Mouse (Mus musculus) midbrain, postnatal 0 days (tissue): ENCODE measurements around the gene Tubal3. TPM values are rescaled to one million over a fixed set of nuclear protein-coding genes. Genes with fewer than 3 reads are reported as not detected.
A peak's percentile ranks its signal among the peaks of the same experiment; 100 is the strongest.

Source experiments
- ATAC-seq: fragments of 200-750 bp; cut with Nextera tagmentation; 2 replicates; pipeline ENCODE4 v1.8.0; 2017; ENCODE audit warnings: moderate number of reproducible peaks, mild to moderate bottlenecking, moderate TSS enrichment, moderate library complexity; ENCODE audit not compliant: low FRiP score
- DNase-seq: peaks from one replicate; pipeline ENCODE4 v3.0.0-alpha.2; 2015; ENCODE audit warnings: low spot score
- H3K27ac ChIP-seq: fragments of 300-500 bp; sonication (generic); 2 replicates; pipeline ENCODE4 v1.5.1; 2014; ENCODE audit warnings: low read depth, mild to moderate bottlenecking, low read length, mixed read lengths
- H3K27me3 ChIP-seq: fragments of 300-500 bp; sonication (generic); 2 replicates; pipeline ENCODE4 v1.6.1; 2014; ENCODE audit warnings: low read length, control low read depth, mixed read lengths; ENCODE audit not compliant: insufficient read depth
- H3K36me3 ChIP-seq: fragments of 300-500 bp; sonication (generic); 2 replicates; pipeline ENCODE4 v1.6.1; 2014; ENCODE audit warnings: low read length, control low read depth, mixed read lengths; ENCODE audit not compliant: insufficient read depth
- H3K4me1 ChIP-seq: fragments of 300-500 bp; sonication (generic); 2 replicates; pipeline ENCODE4 v1.6.1; 2014; ENCODE audit warnings: mild to moderate bottlenecking, control low read depth, antibody characterized with exemption, low read length, mixed read lengths; ENCODE audit not compliant: insufficient read depth
- H3K4me2 ChIP-seq: fragments of 300-500 bp; sonication (generic); 2 replicates; pipeline ENCODE4 v1.6.1; 2014; ENCODE audit warnings: low read depth, mild to moderate bottlenecking, low read length, mixed read lengths; ENCODE audit not compliant: poor library complexity, severe bottlenecking
- H3K4me3 ChIP-seq: fragments of 300-500 bp; sonication (generic); 2 replicates; pipeline ENCODE4 v1.5.1; 2014; ENCODE audit warnings: low read depth, mild to moderate bottlenecking, low read length, moderate library complexity
- H3K9ac ChIP-seq: fragments of 300-500 bp; sonication (generic); replicated peaks from 2 replicates; pipeline ENCODE4 v1.6.1; 2014; ENCODE audit warnings: mild to moderate bottlenecking, low read length, moderate library complexity, mixed read lengths; ENCODE audit not compliant: poor library complexity, severe bottlenecking
- H3K9me3 ChIP-seq: fragments of 300-500 bp; sonication (generic); 2 replicates; pipeline ENCODE4 v1.6.1; 2016; ENCODE audit warnings: low read length, control low read depth
- CTCF ChIP-seq: IDR thresholded peaks from 2 replicates; pipeline ENCODE4 v1.5.1; 2016; ENCODE audit warnings: antibody characterized with exemption, mild to moderate bottlenecking
- WGBS: fragments of 180-500 bp; shearing (Covaris S2); extraction: QIAGEN DNeasy Blood & Tissue Kit; methylation state at CpG from one replicate; pipeline ENCODE4 v1.1.7; 2014; 5-methylcytosine and 5-hydroxymethylcytosine counted together
- polyA plus RNA-seq: library from polyadenylated mRNA; unstranded; fragments of >200 nt; fragmentation: Nextera tagmentation; extraction: Ambion mirVana; gene quantifications from 2 replicates; pipeline ENCODE4 v1.2.1, GENCODE M21; 2015
- total RNA-seq: library from RNA; depleted of rRNA; stranded (reverse); fragments of >200 nt; gene quantifications from 2 replicates; pipeline ENCODE4 v1.2.3, GENCODE M21; 2014

Gene Tubal3
- total and polyA plus RNA-seq, 2 experiments from 2014 or later = not detected

- ATAC-seq (no peak), DNase-seq (no peak)
- no peaks in the 10 kb centered on the region for H3K4me1 ChIP-seq
- H3K36me3 ChIP-seq = no peaks in the 10 kb centered on the region
- no peak overlapping the region for H3K4me3 ChIP-seq
- WGBS = 87% methylated on average over 6 of the region's 6 CpGs
- no peaks in the 10 kb centered on the region for H3K9me3 ChIP-seq
- H3K27me3 ChIP-seq = no peaks in the 10 kb centered on the region
- TF ChIP-seq CTCF = no peak
- H3K27ac ChIP-seq = no peak overlapping the region
- no peak overlapping the region for H3K4me2 ChIP-seq
- H3K9ac ChIP-seq = no peak overlapping the region
Observed at GRCm38 (mm10) chr13:3926046-3926445, 8.0 kb downstream of the Tubal3 start.

GRCm38 (mm10) chr13:3944699-3945098 is 26.6 kb downstream of the Tubal3 start:
- Histone ChIP-seq H3K4me1 (no peaks in the 10 kb centered on the region), H3K36me3 (no peaks in the 10 kb centered on the region), H3K27me3 (no peaks in the 10 kb centered on the region), H3K9ac (no peak overlapping the region), H3K4me3 (no peak overlapping the region), H3K27ac (no peak overlapping the region), H3K9me3 (no peaks in the 10 kb centered on the region), H3K4me2 (no peak overlapping the region)
- WGBS = 76% methylated on average over 7 of the region's 7 CpGs
- DNase-seq (no peak), ATAC-seq (no peak)
- no peak for TF ChIP-seq CTCF

- no peak for TF ChIP-seq CTCF
- no peak within 1 kb of the TSS for H3K4me2 ChIP-seq
- no peak for ATAC-seq
- no peaks in the 10 kb centered on the region for H3K36me3 ChIP-seq
- no peak within 1 kb of the TSS for H3K9ac ChIP-seq
- 70% methylated on average over 2 of the region's 2 CpGs for WGBS
- no peak within 1 kb of the TSS for H3K4me3 ChIP-seq
- no peaks in the 10 kb centered on the region for H3K9me3 ChIP-seq
- no peak for DNase-seq
- H3K27ac ChIP-seq = no peak within 1 kb of the TSS
- H3K4me1 ChIP-seq = no peaks in the 10 kb centered on the region
- H3K27me3 ChIP-seq = no peaks in the 10 kb centered on the region
Observed at GRCm38 (mm10) chr13:3945249-3945648, 27.2 kb downstream of the Tubal3 start, which contains the start of gene Ucn3. Gene Ucn3 (minus strand): TSS chr13:3945349.

GRCm38 (mm10) chr13:3947267-3947666 is 29.2 kb downstream of the Tubal3 start:
- H3K4me1 ChIP-seq = no peaks in the 10 kb centered on the region
- ATAC-seq = no peak
- no peaks in the 10 kb centered on the region for H3K27me3 ChIP-seq
- no peak overlapping the region for H3K9ac ChIP-seq
- no peak for DNase-seq
- WGBS = 83% methylated on average over 4 of the region's 4 CpGs
- no peak overlapping the region for H3K4me2 ChIP-seq
- TF ChIP-seq CTCF = no peak
- H3K4me3 ChIP-seq = no peak overlapping the region
- no peaks in the 10 kb centered on the region for H3K36me3 ChIP-seq
- no peaks in the 10 kb centered on the region for H3K9me3 ChIP-seq
- no peak overlapping the region for H3K27ac ChIP-seq

GRCm38 (mm10) chr13:3949477-3949876 is 31.4 kb downstream of the Tubal3 start:
- no peak overlapping the region for H3K4me2 ChIP-seq

GRCm38 (mm10) chr13:3951198-3951914 is 33.3 kb downstream of the Tubal3 start:
- H3K27ac ChIP-seq = no peak overlapping the region
- H3K9ac ChIP-seq = no peak overlapping the region
- DNase-seq = no peak
- no peak overlapping the region for H3K4me2 ChIP-seq
- H3K9me3 ChIP-seq = no peaks in the 10 kb centered on the region
- no peaks in the 10 kb centered on the region for H3K36me3 ChIP-seq
- no peak for ATAC-seq
- no peaks in the 10 kb centered on the region for H3K27me3 ChIP-seq
- WGBS = 82% methylated on average over 6 of the region's 6 CpGs
- no peak overlapping the region for H3K4me3 ChIP-seq
- peak; percentile 13; the same call in 1 of the 2 replicates for TF ChIP-seq CTCF
- H3K4me1 ChIP-seq = no peaks in the 10 kb centered on the region

More at GRCm38 (mm10) chr13:3949477-3949876, 31.4 kb downstream of the Tubal3 start:
- H3K36me3 ChIP-seq = no peaks in the 10 kb centered on the region
- H3K27ac ChIP-seq = no peak overlapping the region
- no peaks in the 10 kb centered on the region for H3K9me3 ChIP-seq
- ATAC-seq (no peak), DNase-seq (no peak)
- no peak for TF ChIP-seq CTCF
- no peaks in the 10 kb centered on the region for H3K4me1 ChIP-seq
- 87% methylated on average over 4 of the region's 4 CpGs for WGBS
- no peak overlapping the region for H3K9ac ChIP-seq
- H3K27me3 ChIP-seq = no peaks in the 10 kb centered on the region
- no peak overlapping the region for H3K4me3 ChIP-seq
